10 mouse cellular contexts compared by ENCODE assay signal in genomic region chr17:79746146-79746591, GRCm38 (mm10). TPM values are rescaled to one million over a fixed set of nuclear protein-coding genes. Genes with fewer than 3 reads are reported as not detected.
DNase-seq lines count a peak whose midpoint lies in the region; ATAC-seq lines count a peak whose summit lies in the region.
"Had no signal": no experiment of that assay in that cellular context is flagged by ENCODE, and none has a peak within 500 bp of the region (broad histone marks: within the 10 kb centered on the region; RNA-seq: fewer than 3 reads in every experiment).

No protein-coding gene starts in this region.

- no peak overlapping the region for H3K4me2 ChIP-seq in hindbrain, embryonic 16.5 days (ENCODE audit: low read length)
- H3K4me2 ChIP-seq in hindbrain, embryonic 12.5 days (replicated peaks): no peak overlapping the region
- no peak overlapping the region for H3K4me2 ChIP-seq in intestine, embryonic 16.5 days (ENCODE audit: low read depth, low read length)
- H3K4me2 ChIP-seq: midbrain, embryonic 12.5 days had no signal

- intact Hi-C loops in left cerebral cortex, postnatal 25 days (cut with DNase I): no loop called here

- H3K36me3 ChIP-seq in hindbrain, embryonic 16.5 days (ENCODE audit: control insufficient read depth, insufficient read depth, low read length): no peaks in the 10 kb centered on the region
- no peaks in the 10 kb centered on the region for H3K36me3 ChIP-seq in hindbrain, embryonic 12.5 days
- H3K36me3 ChIP-seq in intestine, embryonic 16.5 days (ENCODE audit: control insufficient read depth, insufficient read depth, low read length): no peaks in the 10 kb centered on the region
- H3K36me3 ChIP-seq: midbrain, embryonic 12.5 days had no signal

- H3K4me1 ChIP-seq in hindbrain, embryonic 16.5 days (ENCODE audit: control insufficient read depth, insufficient read depth, low read depth, low read length): no peaks in the 10 kb centered on the region; the same call in 1 of the 2 replicates
- H3K4me1 ChIP-seq in hindbrain, embryonic 12.5 days: peaks cover 6% of the 10 kb centered on the region; the same call in 1 of the 2 replicates
- peaks cover 5% of the 10 kb centered on the region; the same call in 1 of the 2 replicates for H3K4me1 ChIP-seq in intestine, embryonic 16.5 days (ENCODE audit: control insufficient read depth, insufficient read depth, low read length)

- peak; percentile 82 for DNase-seq in R1 (ENCODE audit: low read depth, low spot score)
- peak; percentile 29 to 51 for DNase-seq in lung, postnatal 4 days
- DNase-seq in left cerebral cortex, postnatal 25 days (ENCODE audit: low spot score in 2 of 2): no peak
- no peak for DNase-seq in cerebellum, postnatal 10 days
- no peak for DNase-seq in frontal cortex, postnatal 36 days (ENCODE audit: low spot score in 2 of 2)

- H3K9me3 ChIP-seq in hindbrain, embryonic 16.5 days (ENCODE audit: control insufficient read depth, low read length): no peaks in the 10 kb centered on the region
- H3K9me3 ChIP-seq in hindbrain, embryonic 12.5 days (replicated peaks): peaks cover 4% of the 10 kb centered on the region; the same call in 1 of the 2 replicates
- no peaks in the 10 kb centered on the region for H3K9me3 ChIP-seq in intestine, embryonic 16.5 days (ENCODE audit: control insufficient read depth, low read length)
- H3K9me3 ChIP-seq: midbrain, embryonic 12.5 days had no signal

- H3K27me3 ChIP-seq in hindbrain, embryonic 16.5 days (replicated peaks; ENCODE audit: control insufficient read depth, insufficient read depth, low read length): no peaks in the 10 kb centered on the region
- no peaks in the 10 kb centered on the region for H3K27me3 ChIP-seq in hindbrain, embryonic 12.5 days
- no peaks in the 10 kb centered on the region for H3K27me3 ChIP-seq in intestine, embryonic 16.5 days (replicated peaks; ENCODE audit: control insufficient read depth, insufficient read depth, low read length)

- H3K9ac ChIP-seq in hindbrain, embryonic 16.5 days (ENCODE audit: low read depth, low read length): no peak overlapping the region
- H3K9ac ChIP-seq in hindbrain, embryonic 12.5 days: no peak overlapping the region
- H3K9ac ChIP-seq in intestine, embryonic 16.5 days (ENCODE audit: low read depth, low read length): no peak overlapping the region
- H3K9ac ChIP-seq: midbrain, embryonic 12.5 days had no signal

- 16% methylated on average over 3 of the region's 3 CpGs for WGBS in hindbrain, embryonic 16.5 days
- WGBS in hindbrain, embryonic 12.5 days: 10% methylated on average over 3 of the region's 3 CpGs
- 29% methylated on average over 3 of the region's 3 CpGs for WGBS in intestine, embryonic 16.5 days

- 0 out of 2 replicates have a peak, but pooled peaks have one; percentile 37 for ATAC-seq in hindbrain, embryonic 16.5 days
- ATAC-seq in hindbrain, embryonic 12.5 days (ENCODE audit: low FRiP score): no peak
- peak; percentile 40 for ATAC-seq in intestine, embryonic 16.5 days

- no peak overlapping the region for H3K4me3 ChIP-seq in hindbrain, embryonic 16.5 days (ENCODE audit: low read length)
- no peak overlapping the region for H3K4me3 ChIP-seq in hindbrain, embryonic 12.5 days
- H3K4me3 ChIP-seq in intestine, embryonic 16.5 days (ENCODE audit: low read length): no peak overlapping the region
- H3K4me3 ChIP-seq: erythroblast, embryonic 14.5 days; midbrain, embryonic 12.5 days had no signal

- H3K27ac ChIP-seq in hindbrain, embryonic 16.5 days (ENCODE audit: low read depth, low read length): no peak overlapping the region
- no peak overlapping the region for H3K27ac ChIP-seq in hindbrain, embryonic 12.5 days
- H3K27ac ChIP-seq in intestine, embryonic 16.5 days (ENCODE audit: low read length): no peak overlapping the region
- H3K27ac ChIP-seq: midbrain, embryonic 12.5 days had no signal

RNA-seq across cellular contexts. Expression of gene Cyp1b1, which starts 31.3 kb away (rescaled TPM):
- polyA plus RNA-seq in hindbrain, embryonic 16.5 days (2015; fragmentation: Nextera tagmentation; extraction: Ambion mirVana): 7.3 and 9.0 TPM in 2 replicates
- 7.6 and 9.1 TPM in 2 replicates for polyA plus RNA-seq in hindbrain, embryonic 12.5 days (2016; fragmentation: Nextera tagmentation; extraction: Ambion mirVana)
- polyA plus RNA-seq in intestine, embryonic 16.5 days (2015; fragmentation: Nextera tagmentation; extraction: Ambion mirVana): 6.9 and 8.9 TPM in 2 replicates
- 1 to 10 TPM; 2.3 to 3.0 TPM for total RNA-seq in left cerebral cortex, postnatal 25 days (2021)
- polyA plus RNA-seq: erythroblast, embryonic 14.5 days had no signal

Comparison
In these comparisons a context has a peak if more than half of its experiments do, and no peak if none do; other contexts are left out.
1. DNase-seq: peak in R1 (single experiment) and lung, postnatal 4 days (2 of 2); none in left cerebral cortex, postnatal 25 days (0 of 2), cerebellum, postnatal 10 days (0 of 2) and frontal cortex, postnatal 36 days (0 of 2).